Mouse (Mus musculus) liver, embryonic 18 days (tissue): ENCODE measurements around the gene Krtap4-9. TPM values are rescaled to one million over a fixed set of nuclear protein-coding genes. Genes with fewer than 3 reads are reported as not detected.

Experiments used
- polyA plus RNA-seq: library from polyadenylated mRNA; depleted of rRNA; stranded (reverse); fragments of >200 nt; gene quantifications from 2 replicates; pipeline ENCODE4 v1.2.3, GENCODE M21; 2012; rRNA removed

Gene Krtap4-9
- polyA plus RNA-seq = not detected in 2 replicates

GRCm38 (mm10) chr11:99784900-99785299, at the start of gene Krtap4-9:
TSS of gene Krtap4-9 (plus strand) at chr11:99785200.

DNA sequence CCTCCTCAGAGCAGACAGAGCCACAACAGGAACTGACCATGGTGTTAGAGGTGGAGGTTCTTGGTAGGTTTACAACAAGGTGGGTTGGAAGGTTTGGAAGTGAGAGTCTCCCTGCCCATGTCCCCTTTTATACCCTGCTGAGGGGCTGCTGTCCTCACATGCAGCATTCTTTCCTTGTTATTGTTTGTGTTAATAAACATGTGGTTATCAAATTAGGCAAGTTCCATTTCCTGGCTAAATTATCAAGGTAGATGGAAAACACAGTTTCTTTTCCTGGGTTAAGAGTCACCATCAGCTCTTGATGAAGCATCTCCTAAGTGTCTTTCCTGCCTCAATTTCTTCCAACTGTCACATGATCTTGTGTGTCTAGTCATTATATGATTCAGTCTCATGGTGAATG, 12.2 kb upstream of the Krtap4-9 start, which contains the start of gene Gm11595:
Gm11595 (minus strand) TSS at position 101 of the 400 bp plus-strand sequence.

GRCm38 (mm10) chr11:99780604-99781003, 4.4 kb upstream of the Krtap4-9 start, which contains the start of gene Krtap4-8:
TSS of gene Krtap4-8 (minus strand) at chr11:99780704.

GRCm38 (mm10) chr11:99793367-99793766, 8.4 kb downstream of the Krtap4-9 start, which contains the start of gene Gm11596:
TSS of gene Gm11596 (minus strand) at chr11:99793467.

GRCm38 (mm10) chr11:99798832-99799231, 13.8 kb downstream of the Krtap4-9 start, which contains the start of gene Gm11569:
TSS of gene Gm11569 (minus strand) at chr11:99798932.

GRCm38 (mm10) chr11:99804346-99804745, 19.3 kb downstream of the Krtap4-9 start, which contains the start of gene Gm11554:
TSS of gene Gm11554 (minus strand) at chr11:99804446.

GRCm38 (mm10) chr11:99809792-99810191, 24.8 kb downstream of the Krtap4-9 start, which contains the start of gene Krtap4-13:
TSS of gene Krtap4-13 (minus strand) at chr11:99809892.

DNA sequence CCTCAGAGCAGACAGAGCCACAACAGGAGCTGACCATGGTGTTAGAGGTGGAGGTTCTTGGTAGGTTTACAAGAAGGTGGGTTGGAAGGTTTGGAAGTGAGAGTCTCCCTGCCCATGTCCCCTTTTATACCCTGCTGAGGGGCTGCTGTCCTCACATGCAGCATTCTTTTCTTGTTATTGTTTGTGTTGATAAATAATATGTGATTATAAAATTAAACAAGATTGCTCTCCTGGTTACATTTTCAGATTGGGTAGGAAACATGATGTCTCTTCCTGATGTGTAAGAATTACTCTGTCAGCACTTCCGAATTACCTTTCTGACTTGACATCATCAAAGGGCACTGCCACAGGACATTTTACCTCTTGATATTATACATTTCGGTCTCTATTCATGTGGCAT, 30.6 kb downstream of the Krtap4-9 start, which contains the start of gene Gm11564:
Gm11564 (minus strand) TSS at position 101 of the 400 bp plus-strand sequence.

Other genes with a start within 250 kb of the Krtap4-9 start
- gene Krt40, start 242.0 kb upstream of the Krtap4-9 start, polyA plus RNA-seq = not detected in 2 replicates
- gene Krtap3-3, start 234.3 kb upstream of the Krtap4-9 start, polyA plus RNA-seq = not detected in 2 replicates
- gene Krtap3-2, start 228.3 kb upstream of the Krtap4-9 start, polyA plus RNA-seq = not detected in 2 replicates
- not detected in 2 replicates for gene Gm11939, start 225.7 kb upstream of the Krtap4-9 start, polyA plus RNA-seq
- gene Krtap3-1, start 218.6 kb upstream of the Krtap4-9 start, polyA plus RNA-seq = not detected in 2 replicates
- not detected in 2 replicates for gene Krtap1-5, start 204.2 kb upstream of the Krtap4-9 start, polyA plus RNA-seq
- not detected in 2 replicates for gene Krtap1-4, start 201.5 kb upstream of the Krtap4-9 start, polyA plus RNA-seq
- not detected in 2 replicates for gene Krtap1-3, start 193.9 kb upstream of the Krtap4-9 start, polyA plus RNA-seq
- gene Krtap9-3, start 187.1 kb upstream of the Krtap4-9 start, polyA plus RNA-seq = not detected in 2 replicates
- not detected in 2 replicates for gene Gm11938, start 181.9 kb upstream of the Krtap4-9 start, polyA plus RNA-seq
- not detected in 2 replicates for gene Gm11937, start 175.0 kb upstream of the Krtap4-9 start, polyA plus RNA-seq
- not detected in 2 replicates for gene Krtap2-4, start 170.4 kb upstream of the Krtap4-9 start, polyA plus RNA-seq
- not detected in 2 replicates for gene Gm11562, start 164.8 kb upstream of the Krtap4-9 start, polyA plus RNA-seq
- not detected in 2 replicates for gene Krtap4-1, start 157.0 kb upstream of the Krtap4-9 start, polyA plus RNA-seq
- not detected in 2 replicates for gene Krtap4-2, start 150.1 kb upstream of the Krtap4-9 start, polyA plus RNA-seq
- gene Krtap4-7, start 141.1 kb upstream of the Krtap4-9 start, polyA plus RNA-seq = not detected in 2 replicates
- gene Gm11555, start 135.0 kb upstream of the Krtap4-9 start, polyA plus RNA-seq = not detected in 2 replicates
- gene Gm11563, start 126.2 kb upstream of the Krtap4-9 start, polyA plus RNA-seq = not detected in 2 replicates
- not detected in 2 replicates for gene Krtap4-6, start 119.2 kb upstream of the Krtap4-9 start, polyA plus RNA-seq
- not detected in 2 replicates for gene Gm14190, start 94.5 kb upstream of the Krtap4-9 start, polyA plus RNA-seq
- gene Gm14180, start 50.9 kb upstream of the Krtap4-9 start, polyA plus RNA-seq = not detected in 2 replicates
- not detected in 2 replicates for gene Gm11595, start 12.3 kb upstream of the Krtap4-9 start, polyA plus RNA-seq
- not detected in 2 replicates for gene Krtap4-8, start 4.5 kb upstream of the Krtap4-9 start, polyA plus RNA-seq
- gene Gm11596, start 8.3 kb downstream of the Krtap4-9 start, polyA plus RNA-seq = not detected in 2 replicates
- gene Gm11569, start 13.7 kb downstream of the Krtap4-9 start, polyA plus RNA-seq = not detected in 2 replicates
- not detected in 2 replicates for gene Gm11554, start 19.2 kb downstream of the Krtap4-9 start, polyA plus RNA-seq
- gene Krtap4-13, start 24.7 kb downstream of the Krtap4-9 start, polyA plus RNA-seq = not detected in 2 replicates
- gene Gm11564, start 30.5 kb downstream of the Krtap4-9 start, polyA plus RNA-seq = not detected in 2 replicates
- gene 2300003K06Rik, start 52.9 kb downstream of the Krtap4-9 start, polyA plus RNA-seq = not detected in 2 replicates
- not detected in 2 replicates for gene Krtap4-16, start 66.4 kb downstream of the Krtap4-9 start, polyA plus RNA-seq
- not detected in 2 replicates for gene Gm11568, start 72.7 kb downstream of the Krtap4-9 start, polyA plus RNA-seq
- gene Gm11559, start 79.3 kb downstream of the Krtap4-9 start, polyA plus RNA-seq = not detected in 2 replicates
- gene Krtap9-1, start 88.2 kb downstream of the Krtap4-9 start, polyA plus RNA-seq = not detected in 2 replicates
- not detected in 2 replicates for gene Gm11567, start 94.0 kb downstream of the Krtap4-9 start, polyA plus RNA-seq
- not detected in 2 replicates for gene Krtap31-1, start 122.7 kb downstream of the Krtap4-9 start, polyA plus RNA-seq
- not detected in 2 replicates for gene Gm11565, start 129.6 kb downstream of the Krtap4-9 start, polyA plus RNA-seq
- not detected in 2 replicates for gene Krtap31-2, start 151.1 kb downstream of the Krtap4-9 start, polyA plus RNA-seq
- not detected in 2 replicates for gene Krtap9-5, start 163.3 kb downstream of the Krtap4-9 start, polyA plus RNA-seq
- gene Krtap29-1, start 193.9 kb downstream of the Krtap4-9 start, polyA plus RNA-seq = not detected in 2 replicates
- not detected in 2 replicates for gene Krtap16-1, start 201.4 kb downstream of the Krtap4-9 start, polyA plus RNA-seq
- not detected in 2 replicates for gene Krtap17-1, start 208.8 kb downstream of the Krtap4-9 start, polyA plus RNA-seq
- gene Krt33a, start 231.0 kb downstream of the Krtap4-9 start, polyA plus RNA-seq = not detected in 2 replicates
- gene Krt33b, start 244.7 kb downstream of the Krtap4-9 start, polyA plus RNA-seq = not detected in 2 replicates